Mouse (Mus musculus): ENCODE results near the gene Senp5. TPM values are rescaled to one million over a fixed set of nuclear protein-coding genes. Genes with fewer than 3 reads are reported as not detected.
"Not testable (repeated sequence)": the region's sequence is repeated elsewhere in the genome, so short reads cannot be mapped to it uniquely, and the experiment has no call there.

The Senp5 gene
- polyA plus RNA-seq, 1 experiment from 2014 or later = 10.0 TPM

DNA sequence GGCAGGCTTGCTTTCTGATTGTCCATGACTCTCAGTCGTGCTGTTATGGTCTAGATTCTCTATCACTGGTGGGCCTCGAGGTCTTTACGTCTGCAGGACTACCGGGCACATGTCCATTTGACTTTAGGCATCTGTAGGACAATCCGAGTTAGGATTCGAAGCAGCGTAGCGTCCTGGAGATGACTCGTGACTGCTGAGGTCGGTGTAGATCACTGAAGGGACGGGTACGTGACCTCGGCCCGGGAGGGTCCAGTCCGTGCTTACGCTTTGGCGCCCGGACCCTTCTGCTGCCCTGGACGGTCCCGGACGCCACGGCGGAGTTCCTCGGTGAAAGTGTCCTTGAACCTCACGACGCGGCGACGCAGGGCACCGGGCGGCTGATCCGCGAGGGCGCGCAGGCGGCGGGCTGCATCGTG is 55.2 kb downstream of the Senp5 start:
- no peaks in the 10 kb centered on the region for H3K9me3 ChIP-seq (replicated peaks; ENCODE audit: control insufficient read depth, low read length)
- peak overlapping the region; percentile 65 for H3K27ac ChIP-seq (replicated peaks; ENCODE audit: low read depth, low read length)
- DNase-seq (ENCODE audit: low spot score) = no peak
- H3K4me1 ChIP-seq (ENCODE audit: control insufficient read depth, insufficient read depth, low read length) = no peaks in the 10 kb centered on the region
- peak overlapping the region; percentile 90 for H3K4me3 ChIP-seq (ENCODE audit: low read depth, low read length)
- WGBS = under 1% methylated on average over 38 of the region's 38 CpGs
- no peaks in the 10 kb centered on the region for H3K27me3 ChIP-seq (ENCODE audit: control insufficient read depth, insufficient read depth, low read length)
- peak; percentile 68 for ATAC-seq (replicated peaks; ENCODE audit: insufficient number of reproducible peaks, low FRiP score, low TSS enrichment, low read depth)
- peak overlapping the region; percentile 76 for H3K4me2 ChIP-seq (ENCODE audit: low read depth, low read length)
- peak overlapping the region; percentile 92 for H3K9ac ChIP-seq (replicated peaks; ENCODE audit: low read length)
- no peaks in the 10 kb centered on the region for H3K36me3 ChIP-seq (replicated peaks; ENCODE audit: control insufficient read depth, insufficient read depth, low read depth, low read length)

DNA sequence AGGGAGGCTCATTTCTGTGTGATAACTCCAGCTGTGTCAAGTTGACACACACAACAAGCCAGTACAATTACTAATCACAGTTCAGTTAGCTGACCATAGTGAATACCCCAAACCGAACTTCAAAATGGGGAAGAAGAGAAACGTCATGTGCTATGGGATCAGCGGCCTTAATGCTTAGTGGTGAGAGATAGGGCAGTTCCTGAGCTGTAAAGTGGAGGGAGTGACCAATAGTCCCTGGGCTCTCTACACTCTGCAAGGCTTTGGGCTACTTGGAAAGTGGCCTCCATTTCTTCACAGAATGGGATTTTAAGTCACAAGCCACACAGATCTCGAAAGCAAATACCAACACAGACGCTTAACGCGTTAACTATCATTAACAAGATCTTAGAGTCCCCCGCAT is 55.8 kb downstream of the Senp5 start:
- 39% methylated on average over 8 of the region's 8 CpGs for WGBS
- Histone ChIP-seq H3K27me3 (ENCODE audit: control insufficient read depth, insufficient read depth, low read length) (no peaks in the 10 kb centered on the region), H3K36me3 (replicated peaks; ENCODE audit: control insufficient read depth, insufficient read depth, low read depth, low read length) (no peaks in the 10 kb centered on the region), H3K9me3 (replicated peaks; ENCODE audit: control insufficient read depth, low read length) (no peaks in the 10 kb centered on the region), H3K4me3 (ENCODE audit: low read depth, low read length) (peak overlapping the region; percentile 90), H3K4me1 (ENCODE audit: control insufficient read depth, insufficient read depth, low read length) (no peaks in the 10 kb centered on the region), H3K27ac (replicated peaks; ENCODE audit: low read depth, low read length) (no peak overlapping the region), H3K9ac (replicated peaks; ENCODE audit: low read length) (peak overlapping the region; percentile 92), H3K4me2 (ENCODE audit: low read depth, low read length) (peak overlapping the region; percentile 76)
- no peak for ATAC-seq (replicated peaks; ENCODE audit: insufficient number of reproducible peaks, low FRiP score, low TSS enrichment, low read depth)
- no peak for DNase-seq (ENCODE audit: low spot score)

GRCm38 (mm10) chr16:31945986-31946385 is 57.1 kb downstream of the Senp5 start:
- not testable (repeated sequence) for H3K9ac ChIP-seq (replicated peaks; ENCODE audit: low read length); H3K4me1 ChIP-seq (ENCODE audit: control insufficient read depth, insufficient read depth, low read length); DNase-seq (ENCODE audit: low spot score); ATAC-seq (replicated peaks; ENCODE audit: insufficient number of reproducible peaks, low FRiP score, low TSS enrichment, low read depth); H3K4me2 ChIP-seq (ENCODE audit: low read depth, low read length); H3K4me3 ChIP-seq (ENCODE audit: low read depth, low read length); H3K27ac ChIP-seq (replicated peaks; ENCODE audit: low read depth, low read length); H3K27me3 ChIP-seq (ENCODE audit: control insufficient read depth, insufficient read depth, low read length); H3K9me3 ChIP-seq (replicated peaks; ENCODE audit: control insufficient read depth, low read length); H3K36me3 ChIP-seq (replicated peaks; ENCODE audit: control insufficient read depth, insufficient read depth, low read depth, low read length)
- 88% methylated on average over 6 of the region's 6 CpGs for WGBS

- H3K9me3 ChIP-seq (replicated peaks; ENCODE audit: control insufficient read depth, low read length) = no peaks in the 10 kb centered on the region
- no peaks in the 10 kb centered on the region for H3K27me3 ChIP-seq (ENCODE audit: control insufficient read depth, insufficient read depth, low read length)
- H3K4me1 ChIP-seq (ENCODE audit: control insufficient read depth, insufficient read depth, low read length) = no peaks in the 10 kb centered on the region
- no peak overlapping the region for H3K9ac ChIP-seq (replicated peaks; ENCODE audit: low read length)
- DNase-seq (ENCODE audit: low spot score) (no peak), ATAC-seq (replicated peaks; ENCODE audit: insufficient number of reproducible peaks, low FRiP score, low TSS enrichment, low read depth) (no peak)
- no peaks in the 10 kb centered on the region for H3K36me3 ChIP-seq (replicated peaks; ENCODE audit: control insufficient read depth, insufficient read depth, low read depth, low read length)
- no peak overlapping the region for H3K4me3 ChIP-seq (ENCODE audit: low read depth, low read length)
- no peak overlapping the region for H3K4me2 ChIP-seq (ENCODE audit: low read depth, low read length)
- WGBS = 90% methylated on average over 6 of the region's 6 CpGs
- no peak overlapping the region for H3K27ac ChIP-seq (replicated peaks; ENCODE audit: low read depth, low read length)
Measured at GRCm38 (mm10) chr16:31945372-31945771, 57.7 kb downstream of the Senp5 start.

GRCm38 (mm10) chr16:31944698-31945255 is 58.3 kb downstream of the Senp5 start:
- Histone ChIP-seq H3K9ac (replicated peaks; ENCODE audit: low read length) (no peak overlapping the region), H3K9me3 (replicated peaks; ENCODE audit: control insufficient read depth, low read length) (no peaks in the 10 kb centered on the region), H3K27ac (replicated peaks; ENCODE audit: low read depth, low read length) (no peak overlapping the region), H3K36me3 (replicated peaks; ENCODE audit: control insufficient read depth, insufficient read depth, low read depth, low read length) (no peaks in the 10 kb centered on the region), H3K27me3 (ENCODE audit: control insufficient read depth, insufficient read depth, low read length) (no peaks in the 10 kb centered on the region), H3K4me2 (ENCODE audit: low read depth, low read length) (no peak overlapping the region), H3K4me1 (ENCODE audit: control insufficient read depth, insufficient read depth, low read length) (no peaks in the 10 kb centered on the region), H3K4me3 (ENCODE audit: low read depth, low read length) (no peak overlapping the region)
- WGBS = 91% methylated on average over 12 of the region's 12 CpGs
- no peak for ATAC-seq (replicated peaks; ENCODE audit: insufficient number of reproducible peaks, low FRiP score, low TSS enrichment, low read depth)
- DNase-seq (ENCODE audit: low spot score) = no peak

DNA sequence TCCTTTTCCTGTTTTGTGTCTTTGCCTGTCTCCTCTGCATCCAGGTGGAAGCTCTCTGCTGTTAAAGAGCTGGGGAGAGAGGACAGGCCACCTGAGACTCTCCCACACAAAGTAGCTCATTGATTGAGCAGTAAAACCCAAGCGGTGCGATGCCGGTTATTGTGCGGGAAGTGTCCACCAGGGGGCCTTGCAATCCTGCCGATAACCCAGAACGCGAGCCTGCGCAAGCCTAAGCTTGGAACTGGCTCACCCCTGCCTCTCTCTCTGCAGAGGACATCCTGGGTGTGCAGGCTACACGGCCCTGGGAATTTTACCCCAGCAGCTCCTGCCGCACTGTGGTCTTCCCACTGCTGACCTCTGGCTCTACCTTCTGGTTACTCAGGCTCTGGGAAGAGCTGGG is 59.1 kb downstream of the Senp5 start:
- no peaks in the 10 kb centered on the region for H3K27me3 ChIP-seq (ENCODE audit: control insufficient read depth, insufficient read depth, low read length)
- ATAC-seq (replicated peaks; ENCODE audit: insufficient number of reproducible peaks, low FRiP score, low TSS enrichment, low read depth) (0 out of 2 replicates have a peak, but pooled peaks have one; percentile 25), DNase-seq (ENCODE audit: low spot score) (peak; percentile 89)
- no peak overlapping the region for H3K27ac ChIP-seq (replicated peaks; ENCODE audit: low read depth, low read length)
- H3K4me1 ChIP-seq (ENCODE audit: control insufficient read depth, insufficient read depth, low read length) = no peaks in the 10 kb centered on the region
- no peak overlapping the region for H3K4me2 ChIP-seq (ENCODE audit: low read depth, low read length)
- no peak overlapping the region for H3K9ac ChIP-seq (replicated peaks; ENCODE audit: low read length)
- H3K36me3 ChIP-seq (replicated peaks; ENCODE audit: control insufficient read depth, insufficient read depth, low read depth, low read length) = no peaks in the 10 kb centered on the region
- 4% methylated on average over 10 of the region's 10 CpGs for WGBS
- H3K9me3 ChIP-seq (replicated peaks; ENCODE audit: control insufficient read depth, low read length) = no peaks in the 10 kb centered on the region
- H3K4me3 ChIP-seq (ENCODE audit: low read depth, low read length) = no peak overlapping the region

- H3K27ac ChIP-seq (replicated peaks; ENCODE audit: low read depth, low read length) = no peak overlapping the region
- no peak overlapping the region for H3K4me3 ChIP-seq (ENCODE audit: low read depth, low read length)
- H3K36me3 ChIP-seq (replicated peaks; ENCODE audit: control insufficient read depth, insufficient read depth, low read depth, low read length) = no peaks in the 10 kb centered on the region
- no peaks in the 10 kb centered on the region for H3K4me1 ChIP-seq (ENCODE audit: control insufficient read depth, insufficient read depth, low read length)
- H3K9ac ChIP-seq (replicated peaks; ENCODE audit: low read length) = no peak overlapping the region
- WGBS = 71% methylated on average over 2 of the region's 2 CpGs
- no peak overlapping the region for H3K4me2 ChIP-seq (ENCODE audit: low read depth, low read length)
- H3K27me3 ChIP-seq (ENCODE audit: control insufficient read depth, insufficient read depth, low read length) = peaks cover 4% of the 10 kb centered on the region
- DNase-seq (ENCODE audit: low spot score) (no peak), ATAC-seq (replicated peaks; ENCODE audit: insufficient number of reproducible peaks, low FRiP score, low TSS enrichment, low read depth) (no peak)
- no peaks in the 10 kb centered on the region for H3K9me3 ChIP-seq (replicated peaks; ENCODE audit: control insufficient read depth, low read length)
Measured at GRCm38 (mm10) chr16:31940586-31940985, 62.5 kb downstream of the Senp5 start.

- 74% methylated on average over 6 of the region's 6 CpGs for WGBS
- H3K27me3 ChIP-seq (ENCODE audit: control insufficient read depth, insufficient read depth, low read length) = peaks cover 20% of the 10 kb centered on the region
- H3K36me3 ChIP-seq (replicated peaks; ENCODE audit: control insufficient read depth, insufficient read depth, low read depth, low read length) = no peaks in the 10 kb centered on the region
- H3K4me3 ChIP-seq (ENCODE audit: low read depth, low read length) = no peak overlapping the region
- ATAC-seq (replicated peaks; ENCODE audit: insufficient number of reproducible peaks, low FRiP score, low TSS enrichment, low read depth) = no peak
- H3K27ac ChIP-seq (replicated peaks; ENCODE audit: low read depth, low read length) = no peak overlapping the region
- H3K4me2 ChIP-seq (ENCODE audit: low read depth, low read length) = no peak overlapping the region
- H3K4me1 ChIP-seq (ENCODE audit: control insufficient read depth, insufficient read depth, low read length) = peaks cover 3% of the 10 kb centered on the region
- no peaks in the 10 kb centered on the region for H3K9me3 ChIP-seq (replicated peaks; ENCODE audit: control insufficient read depth, low read length)
- no peak for DNase-seq (ENCODE audit: low spot score)
- H3K9ac ChIP-seq (replicated peaks; ENCODE audit: low read length) = no peak overlapping the region
Measured at GRCm38 (mm10) chr16:31938856-31939255, 64.2 kb downstream of the Senp5 start.
